Comparison of ENCODE assay signal across 7 mouse cellular contexts in the genomic region with DNA sequence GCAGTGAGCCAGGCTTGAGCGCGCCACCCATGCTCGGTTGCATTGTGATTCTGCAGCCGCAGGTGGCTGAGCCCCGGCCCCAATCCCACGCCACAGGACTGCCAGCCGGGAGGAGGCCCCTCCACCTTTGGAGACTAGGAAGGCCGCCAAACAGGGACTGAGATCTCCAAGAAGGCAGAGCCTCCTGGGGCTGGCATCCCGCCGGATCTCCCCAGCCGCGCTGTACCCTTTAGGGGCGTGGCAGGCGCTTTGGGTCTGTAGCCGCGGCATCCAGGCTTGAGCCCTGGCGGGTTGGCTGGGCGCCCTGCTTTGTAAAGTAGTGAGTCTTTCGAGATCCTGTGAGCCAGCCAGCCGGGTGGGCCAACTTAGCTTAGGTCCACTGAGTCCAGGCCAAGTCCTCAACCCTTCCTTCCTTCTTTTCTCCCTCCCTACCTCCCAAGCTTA. TPM values are rescaled to one million over a fixed set of nuclear protein-coding genes. Genes with fewer than 3 reads are reported as not detected.
DNase-seq lines count a peak whose midpoint lies in the region; ATAC-seq and TF ChIP-seq lines count a peak whose summit lies in the region.

No protein-coding gene starts in this region.

- no peak for TF ChIP-seq EP300 in ES-Bruce4 (IDR thresholded peaks at IDR 0.05; ENCODE audit: insufficient read depth, low read depth, low read length)

- DNase-seq in ZHBTc4 (ENCODE audit: low read depth, low spot score): peak; percentile 84
- peak; percentile 43 to 50 for DNase-seq in kidney, postnatal 25 days
- DNase-seq in midbrain, embryonic 11.5 days (ENCODE audit: low spot score, missing footprints): no peak
- no peak for DNase-seq in B cell, adult 2 months
- no peak for DNase-seq in thymus, postnatal 36 days

- H3K36me3 ChIP-seq in ES-Bruce4 (ENCODE audit: control insufficient read depth, insufficient read depth, low read length, poor library complexity, severe bottlenecking): no peaks in the 10 kb centered on the region
- no peaks in the 10 kb centered on the region for H3K36me3 ChIP-seq in forebrain, embryonic 15.5 days
- H3K36me3 ChIP-seq in midbrain, embryonic 11.5 days (ENCODE audit: control insufficient read depth, insufficient read depth, low read length): no peaks in the 10 kb centered on the region

- peaks cover 1% of the 10 kb centered on the region for H3K4me1 ChIP-seq in ES-Bruce4 (ENCODE audit: control insufficient read depth, insufficient read depth, low read length)
- H3K4me1 ChIP-seq in forebrain, embryonic 15.5 days: peaks cover 75% of the 10 kb centered on the region
- peaks cover 73% of the 10 kb centered on the region for H3K4me1 ChIP-seq in midbrain, embryonic 11.5 days (ENCODE audit: control insufficient read depth, insufficient read depth, low read length)

- H3K27ac ChIP-seq in ES-Bruce4 (ENCODE audit: insufficient read depth, low read length): no peak overlapping the region
- peak overlapping the region; percentile 90 for H3K27ac ChIP-seq in forebrain, embryonic 15.5 days (replicated peaks)
- peak overlapping the region; percentile 77 for H3K27ac ChIP-seq in midbrain, embryonic 11.5 days (ENCODE audit: low read depth, low read length)

- H3K27me3 ChIP-seq in ES-Bruce4 (ENCODE audit: control insufficient read depth, insufficient read depth, low read length, poor library complexity, severe bottlenecking): no peaks in the 10 kb centered on the region
- no peaks in the 10 kb centered on the region for H3K27me3 ChIP-seq in forebrain, embryonic 15.5 days
- H3K27me3 ChIP-seq in midbrain, embryonic 11.5 days (ENCODE audit: control insufficient read depth, insufficient read depth, low read length): peaks cover 9% of the 10 kb centered on the region

- H3K9me3 ChIP-seq in ES-Bruce4 (replicated peaks; ENCODE audit: control insufficient read depth, insufficient read depth, low read length, poor library complexity, severe bottlenecking): no peaks in the 10 kb centered on the region
- no peaks in the 10 kb centered on the region for H3K9me3 ChIP-seq in forebrain, embryonic 15.5 days
- no peaks in the 10 kb centered on the region for H3K9me3 ChIP-seq in midbrain, embryonic 11.5 days (ENCODE audit: control insufficient read depth, low read length)

- ATAC-seq in forebrain, embryonic 15.5 days (replicated peaks): peak; percentile 60
- peak; percentile 44 for ATAC-seq in midbrain, embryonic 11.5 days (ENCODE audit: low FRiP score)

- H3K4me3 ChIP-seq in ES-Bruce4 (ENCODE audit: low read depth, low read length): peak overlapping the region; percentile 57
- peak overlapping the region; percentile 41 for H3K4me3 ChIP-seq in forebrain, embryonic 15.5 days
- H3K4me3 ChIP-seq in midbrain, embryonic 11.5 days (ENCODE audit: low read depth, low read length): peak overlapping the region; percentile 41

- peak overlapping the region; percentile 53 for H3K9ac ChIP-seq in ES-Bruce4 (ENCODE audit: low read depth, poor library complexity, severe bottlenecking)
- peak overlapping the region; percentile 61 for H3K9ac ChIP-seq in forebrain, embryonic 15.5 days (replicated peaks)
- H3K9ac ChIP-seq in midbrain, embryonic 11.5 days (ENCODE audit: low read length): peak overlapping the region; percentile 80

- peak overlapping the region; percentile 72 for H3K4me2 ChIP-seq in forebrain, embryonic 15.5 days (replicated peaks)
- H3K4me2 ChIP-seq in midbrain, embryonic 11.5 days: peak overlapping the region; percentile 83

- no peak for TF ChIP-seq POLR2A in ES-Bruce4 (IDR thresholded peaks at IDR 0.05; ENCODE audit: insufficient read depth, low read length)

- TF ChIP-seq CTCF in ES-Bruce4 (IDR thresholded peaks at IDR 0.05; ENCODE audit: low read depth, low read length): no peak

- WGBS in forebrain, embryonic 15.5 days: under 1% methylated on average over 20 of the region's 20 CpGs
- WGBS in midbrain, embryonic 11.5 days: 0% methylated on average over 20 of the region's 20 CpGs

RNA-seq across cellular contexts. Expression of a gene that starts 7.7 kb away (rescaled TPM):
- polyA plus RNA-seq in ES-Bruce4 (2011; ENCODE audit: insufficient read depth, insufficient read length, low read depth, missing spikeins): 400 and 407 TPM in 2 replicates
- polyA plus RNA-seq in forebrain, embryonic 15.5 days (2015; fragmentation: Nextera tagmentation; extraction: Ambion mirVana): 39.7 and 42.3 TPM in 2 replicates
- polyA plus RNA-seq in midbrain, embryonic 11.5 days (2014; fragmentation: Nextera tagmentation; extraction: Ambion mirVana): 48.7 and 49.5 TPM in 2 replicates

Comparison
In these comparisons a context has a peak if more than half of its experiments do, and no peak if none do; other contexts are left out.
1. DNase-seq: peak in ZHBTc4 (single experiment) and kidney, postnatal 25 days (2 of 2); none in midbrain, embryonic 11.5 days (single experiment), B cell, adult 2 months (0 of 2) and thymus, postnatal 36 days (0 of 2).
2. Peak in every context shown above with its lines, with median percentiles within 50 percentile points of each other: H3K4me3 ChIP-seq and H3K9ac ChIP-seq.